Mouse (Mus musculus): ENCODE results near the gene Bcl7a.

DNA sequence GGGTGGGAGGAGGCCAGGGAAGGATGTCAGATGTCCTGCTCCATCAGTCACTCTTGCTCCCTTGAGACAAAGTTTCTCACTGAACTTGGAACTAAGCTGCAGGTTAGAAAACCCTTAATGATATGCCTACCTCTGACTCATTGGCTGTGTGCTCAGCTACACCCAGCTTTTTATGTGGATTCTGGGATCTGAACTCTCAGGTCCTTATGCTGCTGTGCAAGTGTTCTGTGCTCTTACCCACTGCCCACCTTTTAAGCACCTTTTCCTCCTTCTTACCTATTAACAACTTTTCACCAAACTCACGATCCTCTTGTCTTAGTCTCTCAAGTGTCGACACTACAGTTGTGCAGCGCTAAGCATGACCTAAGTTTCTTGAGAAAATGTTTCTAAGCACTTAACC is 60.8 kb downstream of the Bcl7a start:
- TF ChIP-seq CTCF (IDR thresholded peaks at IDR 0.05; ENCODE audit: low read depth) (no peak), EP300 (optimal IDR thresholded peaks at IDR 0.05) (no peak)
